Mouse (Mus musculus): ENCODE measurements around the gene Tnf.

DNA sequence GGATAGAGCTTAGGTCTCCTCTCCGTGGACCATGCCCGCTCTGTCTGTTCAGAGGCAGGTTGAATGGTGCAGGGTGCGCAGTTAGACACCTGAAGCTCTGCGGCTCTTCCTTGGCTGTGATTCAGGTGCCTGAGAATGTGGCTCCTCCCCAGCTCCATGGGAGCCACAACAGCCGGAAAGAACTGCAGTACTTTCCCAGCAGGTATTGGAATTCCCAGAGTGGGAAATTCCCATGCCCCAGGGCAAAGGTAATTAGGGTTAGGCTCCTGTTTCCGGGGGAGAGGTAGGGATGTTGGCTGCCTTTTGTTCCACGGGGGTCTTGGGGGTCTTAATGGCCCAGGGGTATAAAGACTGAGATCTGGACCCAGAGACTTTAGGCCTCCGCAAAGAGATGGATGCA, 2.9 kb downstream of the Tnf start:
- no peak for TF ChIP-seq CTCF (IDR thresholded peaks at IDR 0.05; ENCODE audit: low read depth)
- TF ChIP-seq EP300 (IDR thresholded peaks at IDR 0.05; ENCODE audit: low read depth): no peak

Measured in heart, postnatal 0 days (tissue).